Mouse (Mus musculus) E14TG2a.4 (cell line): ENCODE data around the gene Epha8.

Experiments
- CTCF ChIP-seq: conservative IDR thresholded peaks from 2 replicates; pipeline ENCODE4 v1.5.1; 2014; ENCODE audit warnings: low read length
- NANOG ChIP-seq: IDR thresholded peaks from 2 replicates; pipeline ENCODE4 v1.6.1; 2014; ENCODE audit warnings: borderline replicate concordance, low read length, mixed read lengths
- POU5F1 ChIP-seq: IDR thresholded peaks from 2 replicates; pipeline ENCODE4 v1.6.1; 2014; ENCODE audit warnings: low read length, borderline replicate concordance

GRCm38 (mm10) chr4:136981347-136981746 is 24.7 kb upstream of the Epha8 start:
- TF ChIP-seq CTCF (peak; percentile 17; the same call in 1 of the 2 replicates), NANOG (no peak), POU5F1 (peak; percentile 90)
